Mouse (Mus musculus): ENCODE results near the gene Fam160a1.

- no peak for TF ChIP-seq POLR2A (IDR thresholded peaks at IDR 0.05; ENCODE audit: control insufficient read depth, low read depth, low read length)
- no peak for TF ChIP-seq CTCF (IDR thresholded peaks at IDR 0.05; ENCODE audit: control insufficient read depth, insufficient read depth, insufficient replicate concordance, low read depth, low read length)
Observed at GRCm38 (mm10) chr3:85633733-85634132, 183.4 kb downstream of the Fam160a1 start.
